ENCODE assay signal across 9 mouse cellular contexts in genomic region chr19:5609171-5609546, GRCm38 (mm10). TPM values are rescaled to one million over a fixed set of nuclear protein-coding genes. Genes with fewer than 3 reads are reported as not detected.
DNase-seq lines count a peak whose midpoint lies in the region; ATAC-seq and TF ChIP-seq lines count a peak whose summit lies in the region.
"Had no signal": no experiment of that assay in that cellular context is flagged by ENCODE, and none has a peak within 500 bp of the region (broad histone marks: within the 10 kb centered on the region; RNA-seq: fewer than 3 reads in every experiment).

No protein-coding gene starts in this region.

- POLR2A ChIA-PET in Patski (lab: Charles Lee): no interaction called here

- in situ Hi-C loops in Patski (cut with MboI; ENCODE audit: low pct_unique_long_range_greater_than_20kb): no loop called here

- 56% methylated on average over 10 of the region's 10 CpGs for WGBS in kidney, embryonic 15.5 days
- 69% methylated on average over 10 of the region's 10 CpGs for WGBS in hindbrain, embryonic 11.5 days
- WGBS in midbrain, embryonic 12.5 days: 66% methylated on average over 10 of the region's 10 CpGs

- H3K27me3 ChIP-seq in kidney, embryonic 15.5 days: peaks cover 4% of the 10 kb centered on the region; the same call in 1 of the 2 replicates
- H3K27me3 ChIP-seq in Patski: no peaks in the 10 kb centered on the region
- no peaks in the 10 kb centered on the region for H3K27me3 ChIP-seq in hindbrain, embryonic 11.5 days (ENCODE audit: control insufficient read depth, insufficient read depth, low read length)
- H3K27me3 ChIP-seq in midbrain, embryonic 12.5 days: peaks cover 5% of the 10 kb centered on the region; the same call in 1 of the 2 replicates

- H3K9ac ChIP-seq in kidney, embryonic 15.5 days: peak overlapping the region; percentile 86
- H3K9ac ChIP-seq in hindbrain, embryonic 11.5 days (ENCODE audit: low read depth, low read length): peak overlapping the region; percentile 91
- peak overlapping the region; percentile 79 for H3K9ac ChIP-seq in midbrain, embryonic 12.5 days (replicated peaks)

- CTCF ChIA-PET in Patski (lab: Charles Lee): no interaction called here

- peaks cover 25% of the 10 kb centered on the region for H3K4me1 ChIP-seq in kidney, embryonic 15.5 days
- H3K4me1 ChIP-seq in hindbrain, embryonic 11.5 days (replicated peaks; ENCODE audit: control insufficient read depth, insufficient read depth, low read length): peaks cover 4% of the 10 kb centered on the region; the same call in 1 of the 2 replicates
- peaks cover 25% of the 10 kb centered on the region for H3K4me1 ChIP-seq in midbrain, embryonic 12.5 days

- TF ChIP-seq CTCF in Patski (IDR thresholded peaks at IDR 0.05): no peak

- H3K9me3 ChIP-seq in kidney, embryonic 15.5 days (replicated peaks): no peaks in the 10 kb centered on the region
- H3K9me3 ChIP-seq in hindbrain, embryonic 11.5 days (ENCODE audit: control insufficient read depth, low read length): no peaks in the 10 kb centered on the region
- H3K9me3 ChIP-seq in midbrain, embryonic 12.5 days: no peaks in the 10 kb centered on the region

- peak overlapping the region; percentile 85 for H3K4me3 ChIP-seq in kidney, embryonic 15.5 days (replicated peaks)
- peak overlapping the region; percentile 71 for H3K4me3 ChIP-seq in hindbrain, embryonic 11.5 days (ENCODE audit: low read depth, low read length)
- H3K4me3 ChIP-seq in midbrain, embryonic 12.5 days: peak overlapping the region; percentile 74

- H3K27ac ChIP-seq in kidney, embryonic 15.5 days: peak overlapping the region; percentile 99
- H3K27ac ChIP-seq in hindbrain, embryonic 11.5 days (ENCODE audit: low read depth, low read length): peak overlapping the region; percentile 98
- H3K27ac ChIP-seq in midbrain, embryonic 12.5 days (replicated peaks): peak overlapping the region; percentile 99

- peaks cover 49% of the 10 kb centered on the region for H3K36me3 ChIP-seq in kidney, embryonic 15.5 days
- H3K36me3 ChIP-seq in hindbrain, embryonic 11.5 days (ENCODE audit: control insufficient read depth, insufficient read depth, low read length): peaks cover 5% of the 10 kb centered on the region
- peaks cover 48% of the 10 kb centered on the region for H3K36me3 ChIP-seq in midbrain, embryonic 12.5 days

- no peak for DNase-seq in kidney, adult 8-10 months
- DNase-seq in Patski (ENCODE audit: low read depth, low spot score): no peak
- no peak for DNase-seq in hindbrain, embryonic 11.5 days (ENCODE audit: low spot score)
- no peak for DNase-seq in left cerebral cortex, postnatal 25 days (ENCODE audit: low spot score in 2 of 2)
- no peak for DNase-seq in adrenal gland, postnatal 36 days
- DNase-seq in urinary bladder, adult 18-20 months (ENCODE audit: low spot score in 2 of 2): no peak

- intact Hi-C loops in left cerebral cortex, postnatal 25 days (cut with DNase I): no loop called here

- no peak for ATAC-seq in kidney, embryonic 15.5 days (replicated peaks; ENCODE audit: low FRiP score)
- ATAC-seq in Patski: peak; percentile 1
- ATAC-seq in hindbrain, embryonic 11.5 days (ENCODE audit: low FRiP score): no peak
- no peak for ATAC-seq in midbrain, embryonic 12.5 days (ENCODE audit: low FRiP score, low read depth)

- peak overlapping the region; percentile 77 for H3K4me2 ChIP-seq in kidney, embryonic 15.5 days
- H3K4me2 ChIP-seq in hindbrain, embryonic 11.5 days (replicated peaks; ENCODE audit: low read depth, low read length): peak overlapping the region; percentile 66
- H3K4me2 ChIP-seq in midbrain, embryonic 12.5 days (replicated peaks): peak overlapping the region; percentile 57

RNA-seq across cellular contexts. Expression of gene Kat5, which starts 0.9 kb away (rescaled TPM):
- 53.5 and 58.8 TPM in 2 replicates for polyA plus RNA-seq in kidney, embryonic 15.5 days (2015; fragmentation: Nextera tagmentation; extraction: Ambion mirVana)
- polyA plus RNA-seq in Patski (2021): 56.5 TPM
- 36.9 and 39.3 TPM in 2 replicates for polyA plus RNA-seq in hindbrain, embryonic 11.5 days (2014; fragmentation: Nextera tagmentation; extraction: Ambion mirVana)
- 80.4 and 81.6 TPM in 2 replicates for polyA plus RNA-seq in midbrain, embryonic 12.5 days (2016; fragmentation: Nextera tagmentation; extraction: Ambion mirVana)
- 10 to 100 TPM; 83.9 to 93.4 TPM for total RNA-seq in left cerebral cortex, postnatal 25 days (2021)
- 10 to 100 TPM; 66.2 to 68.2 TPM for total RNA-seq in adrenal gland, postnatal 36 days (2021)

RNA-seq across cellular contexts. Expression of gene Rnaseh2c, which starts 7.5 kb away (rescaled TPM):
- 158 and 163 TPM in 2 replicates for polyA plus RNA-seq in kidney, embryonic 15.5 days (2015; fragmentation: Nextera tagmentation; extraction: Ambion mirVana)
- polyA plus RNA-seq in Patski (2021): 79.1 TPM
- polyA plus RNA-seq in hindbrain, embryonic 11.5 days (2014; fragmentation: Nextera tagmentation; extraction: Ambion mirVana): 143 and 148 TPM in 2 replicates
- 137 and 165 TPM in 2 replicates for polyA plus RNA-seq in midbrain, embryonic 12.5 days (2016; fragmentation: Nextera tagmentation; extraction: Ambion mirVana)
- 10 to 100 TPM; 68.0 to 82.1 TPM for total RNA-seq in left cerebral cortex, postnatal 25 days (2021)
- total RNA-seq in adrenal gland, postnatal 36 days (2021): 100 to 1,000 TPM; 124 to 139 TPM

RNA-seq across cellular contexts. Expression of gene Rela, which starts 28.1 kb away (rescaled TPM):
- polyA plus RNA-seq in kidney, embryonic 15.5 days (2015; fragmentation: Nextera tagmentation; extraction: Ambion mirVana): 47.3 and 52.4 TPM in 2 replicates
- polyA plus RNA-seq in Patski (2021): 94.7 TPM
- polyA plus RNA-seq in hindbrain, embryonic 11.5 days (2014; fragmentation: Nextera tagmentation; extraction: Ambion mirVana): 27.2 and 29.6 TPM in 2 replicates
- 34.2 and 37.6 TPM in 2 replicates for polyA plus RNA-seq in midbrain, embryonic 12.5 days (2016; fragmentation: Nextera tagmentation; extraction: Ambion mirVana)
- total RNA-seq in left cerebral cortex, postnatal 25 days (2021): 10 to 100 TPM; 20.5 to 20.6 TPM
- 10 to 100 TPM; 85.7 to 86.4 TPM for total RNA-seq in adrenal gland, postnatal 36 days (2021)

RNA-seq across cellular contexts. Expression of gene Ap5b1, which starts 41.3 kb away (rescaled TPM):
- 9.7 and 10.8 TPM in 2 replicates for polyA plus RNA-seq in kidney, embryonic 15.5 days (2015; fragmentation: Nextera tagmentation; extraction: Ambion mirVana)
- 8.3 TPM for polyA plus RNA-seq in Patski (2021)
- polyA plus RNA-seq in hindbrain, embryonic 11.5 days (2014; fragmentation: Nextera tagmentation; extraction: Ambion mirVana): 1.4 and 1.5 TPM in 2 replicates
- 2.2 and 2.6 TPM in 2 replicates for polyA plus RNA-seq in midbrain, embryonic 12.5 days (2016; fragmentation: Nextera tagmentation; extraction: Ambion mirVana)
- total RNA-seq in left cerebral cortex, postnatal 25 days (2021): 1 to 10 TPM; 5.2 to 6.4 TPM
- 1 to 10 TPM; 7.8 to 8.3 TPM for total RNA-seq in adrenal gland, postnatal 36 days (2021)

RNA-seq across cellular contexts. Expression of gene Ovol1, which starts 48.7 kb away (rescaled TPM):
- 11.3 and 12.0 TPM in 2 replicates for polyA plus RNA-seq in kidney, embryonic 15.5 days (2015; fragmentation: Nextera tagmentation; extraction: Ambion mirVana)
- 0.08 TPM for polyA plus RNA-seq in Patski (2021)
- 0.40 and 0.52 TPM in 2 replicates for polyA plus RNA-seq in hindbrain, embryonic 11.5 days (2014; fragmentation: Nextera tagmentation; extraction: Ambion mirVana)
- 0.08 and 0.14 TPM in 2 replicates for polyA plus RNA-seq in midbrain, embryonic 12.5 days (2016; fragmentation: Nextera tagmentation; extraction: Ambion mirVana)
- total RNA-seq in left cerebral cortex, postnatal 25 days (2021): not detected
- not detected for total RNA-seq in adrenal gland, postnatal 36 days (2021)
- total RNA-seq: layer of hippocampus, postnatal 10 days had no signal
